Mouse (Mus musculus) kidney, postnatal 36 days (tissue): ENCODE measurements around the gene Vmn1r72.
"Not testable (repeated sequence)": the region's sequence is repeated elsewhere in the genome, so short reads cannot be mapped to it uniquely, and the experiment has no call there.

Source experiments
- DNase-seq, 2 experiments: peaks; one replicate each; pipeline ENCODE4 v3.0.0; 2021 to 2022; ENCODE audit warnings: mixed read lengths in 2 of 2

Vmn1r72 gene

GRCm38 (mm10) chr7:11680047-11680446 is at the start of gene Vmn1r72:
Gene Vmn1r72 (minus strand): TSS chr7:11680147.
- not testable (repeated sequence) for DNase-seq

GRCm38 (mm10) chr7:11617082-11617481 is 62.9 kb downstream of the Vmn1r72 start:
- peak; percentile 3 to 53 for DNase-seq
